Mouse (Mus musculus) hindbrain, embryonic 10.5 days (tissue): ENCODE data around the gene Gmpr. TPM values are rescaled to one million over a fixed set of nuclear protein-coding genes. Genes with fewer than 3 reads are reported as not detected.
A peak's percentile ranks its signal among the peaks of the same experiment; 100 is the strongest.

Experiments used
- DNase-seq: peaks from one replicate; pipeline ENCODE4 v3.0.0-alpha.2; 2017; ENCODE audit warnings: low spot score
- H3K27ac ChIP-seq: fragments of 300-500 bp; sonication (generic); 2 replicates; pipeline ENCODE4 v1.5.1; 2016; ENCODE audit warnings: mild to moderate bottlenecking, moderate library complexity
- H3K27me3 ChIP-seq: fragments of 300-500 bp; sonication (generic); 2 replicates; pipeline ENCODE4 v1.6.1; 2016; ENCODE audit warnings: mild to moderate bottlenecking; ENCODE audit not compliant: poor library complexity, insufficient read depth, severe bottlenecking
- H3K36me3 ChIP-seq: fragments of 300-500 bp; sonication (generic); 2 replicates; pipeline ENCODE4 v1.6.1; 2016; ENCODE audit warnings: mild to moderate bottlenecking, moderate library complexity
- H3K4me1 ChIP-seq: fragments of 300-500 bp; sonication (generic); replicated peaks from 2 replicates; pipeline ENCODE4 v1.6.1; 2016; ENCODE audit warnings: mild to moderate bottlenecking
- H3K4me3 ChIP-seq: fragments of 300-500 bp; sonication (generic); 2 replicates; pipeline ENCODE4 v1.5.1; 2016; ENCODE audit warnings: mild to moderate bottlenecking, moderate library complexity
- H3K9me3 ChIP-seq: fragments of 300-500 bp; sonication (generic); 2 replicates; pipeline ENCODE4 v1.6.1; 2016; ENCODE audit warnings: mild to moderate bottlenecking, moderate library complexity
- WGBS: fragments of 180-500 bp; shearing (Covaris S2); methylation state at CpG from one replicate; pipeline ENCODE4 v1.1.7; 2016; 5-methylcytosine and 5-hydroxymethylcytosine counted together
- polyA plus RNA-seq: library from polyadenylated mRNA; unstranded; fragments of >200 nt; fragmentation: Nextera tagmentation; extraction: Ambion mirVana; gene quantifications from 2 replicates; pipeline ENCODE4 v1.2.1, GENCODE M21; 2016

Gene Gmpr
- polyA plus RNA-seq, 1 experiment from 2014 or later, result 38.3 TPM

- Histone ChIP-seq H3K36me3 (no peaks in the 10 kb centered on the region), H3K27me3 (no peaks in the 10 kb centered on the region), H3K4me1 (peaks cover 46% of the 10 kb centered on the region), H3K4me3 (no peak overlapping the region), H3K9me3 (no peaks in the 10 kb centered on the region), H3K27ac (peak overlapping the region; percentile 77)
- WGBS, result 32% methylated on average over 6 of the region's 6 CpGs
- no peak for DNase-seq
Observed at GRCm38 (mm10) chr13:45530754-45531153, 23.5 kb downstream of the Gmpr start.

- no peak overlapping the region for H3K4me3 ChIP-seq
- no peaks in the 10 kb centered on the region for H3K27me3 ChIP-seq
- peaks cover 26% of the 10 kb centered on the region for H3K4me1 ChIP-seq
- 90% methylated on average over 9 of the region's 9 CpGs for WGBS
- no peak for DNase-seq
- no peak overlapping the region for H3K27ac ChIP-seq
- H3K36me3 ChIP-seq, result no peaks in the 10 kb centered on the region
- H3K9me3 ChIP-seq, result no peaks in the 10 kb centered on the region
Observed at GRCm38 (mm10) chr13:45535731-45536453, 28.6 kb downstream of the Gmpr start.

GRCm38 (mm10) chr13:45537110-45537509 is 29.9 kb downstream of the Gmpr start:
- peaks cover 16% of the 10 kb centered on the region for H3K4me1 ChIP-seq
- no peak for DNase-seq
- no peak overlapping the region for H3K27ac ChIP-seq
- H3K4me3 ChIP-seq, result no peak overlapping the region
- H3K27me3 ChIP-seq, result no peaks in the 10 kb centered on the region
- no peaks in the 10 kb centered on the region for H3K9me3 ChIP-seq
- no peaks in the 10 kb centered on the region for H3K36me3 ChIP-seq
- whole genome bisulfite sequencing, result 85% methylated on average over 9 of the region's 9 CpGs

GRCm38 (mm10) chr13:45538091-45538490 is 30.8 kb downstream of the Gmpr start:
- H3K9me3 ChIP-seq, result no peaks in the 10 kb centered on the region
- peaks cover 16% of the 10 kb centered on the region for H3K4me1 ChIP-seq
- DNase-seq, result no peak
- H3K27me3 ChIP-seq, result no peaks in the 10 kb centered on the region
- no peak overlapping the region for H3K27ac ChIP-seq
- H3K4me3 ChIP-seq, result no peak overlapping the region
- H3K36me3 ChIP-seq, result no peaks in the 10 kb centered on the region
- WGBS, result 86% methylated on average over 9 of the region's 9 CpGs

- DNase-seq, result peak; percentile 84
- no peaks in the 10 kb centered on the region for H3K9me3 ChIP-seq
- peak overlapping the region; percentile 50 for H3K4me3 ChIP-seq
- no peaks in the 10 kb centered on the region for H3K27me3 ChIP-seq
- H3K4me1 ChIP-seq, result peaks cover 16% of the 10 kb centered on the region
- WGBS, result 34% methylated on average over 10 of the region's 10 CpGs
- H3K36me3 ChIP-seq, result no peaks in the 10 kb centered on the region
- peak overlapping the region; percentile 80 for H3K27ac ChIP-seq
Observed at GRCm38 (mm10) chr13:45538532-45539204, 31.4 kb downstream of the Gmpr start.

- no peaks in the 10 kb centered on the region for H3K36me3 ChIP-seq
- H3K27me3 ChIP-seq, result no peaks in the 10 kb centered on the region
- peak overlapping the region; percentile 50 for H3K4me3 ChIP-seq
- peaks cover 16% of the 10 kb centered on the region for H3K4me1 ChIP-seq
- 6% methylated on average over 10 of the region's 10 CpGs for WGBS
- peak overlapping the region; percentile 80 for H3K27ac ChIP-seq
- H3K9me3 ChIP-seq, result no peaks in the 10 kb centered on the region
- DNase-seq, result peak; percentile 84
Observed at GRCm38 (mm10) chr13:45539205-45539568, 31.9 kb downstream of the Gmpr start.

- WGBS, result 85% methylated on average over 13 of the region's 13 CpGs
- H3K27ac ChIP-seq, result no peak overlapping the region
- DNase-seq, result no peak
- 0 out of 2 replicates have a peak, but pooled peaks cover 17% of the 10 kb centered on the region for H3K4me1 ChIP-seq
- H3K4me3 ChIP-seq, result no peak overlapping the region
- H3K27me3 ChIP-seq, result no peaks in the 10 kb centered on the region
- H3K36me3 ChIP-seq, result no peaks in the 10 kb centered on the region
- H3K9me3 ChIP-seq, result no peaks in the 10 kb centered on the region
Observed at GRCm38 (mm10) chr13:45545974-45546373, 38.7 kb downstream of the Gmpr start.

GRCm38 (mm10) chr13:45546946-45547345 is 39.7 kb downstream of the Gmpr start:
- no peak for DNase-seq
- Histone ChIP-seq H3K36me3 (no peaks in the 10 kb centered on the region), H3K9me3 (no peaks in the 10 kb centered on the region), H3K4me1 (0 out of 2 replicates have a peak, but pooled peaks cover 17% of the 10 kb centered on the region), H3K27me3 (no peaks in the 10 kb centered on the region), H3K27ac (no peak overlapping the region), H3K4me3 (no peak overlapping the region)
- WGBS, result 86% methylated on average over 4 of the region's 4 CpGs

- Histone ChIP-seq H3K27me3 (no peaks in the 10 kb centered on the region), H3K4me3 (no peak overlapping the region), H3K27ac (0 out of 2 replicates have a peak overlapping the region, but pooled peaks have one; percentile 40), H3K4me1 (peaks cover 21% of the 10 kb centered on the region; the same call in 1 of the 2 replicates), H3K9me3 (no peaks in the 10 kb centered on the region), H3K36me3 (no peaks in the 10 kb centered on the region)
- DNase-seq, result no peak
- 83% methylated on average over 5 of the region's 5 CpGs for WGBS
Observed at GRCm38 (mm10) chr13:45547549-45547948, 40.3 kb downstream of the Gmpr start.

- no peaks in the 10 kb centered on the region for H3K9me3 ChIP-seq
- 79% methylated on average over 7 of the region's 7 CpGs for WGBS
- H3K4me1 ChIP-seq, result peaks cover 24% of the 10 kb centered on the region
- H3K27ac ChIP-seq, result no peak overlapping the region; the same call in 1 of the 2 replicates
- no peaks in the 10 kb centered on the region for H3K36me3 ChIP-seq
- H3K4me3 ChIP-seq, result no peak overlapping the region
- no peaks in the 10 kb centered on the region for H3K27me3 ChIP-seq
- DNase-seq, result no peak
Observed at GRCm38 (mm10) chr13:45553674-45554073, 46.4 kb downstream of the Gmpr start.

GRCm38 (mm10) chr13:45558367-45558766 is 51.1 kb downstream of the Gmpr start:
- 68% methylated on average over 4 of the region's 4 CpGs for WGBS
- Histone ChIP-seq H3K27me3 (no peaks in the 10 kb centered on the region), H3K36me3 (no peaks in the 10 kb centered on the region), H3K27ac (no peak overlapping the region), H3K4me3 (no peak overlapping the region), H3K9me3 (no peaks in the 10 kb centered on the region), H3K4me1 (peaks cover 22% of the 10 kb centered on the region)
- DNase-seq, result no peak

GRCm38 (mm10) chr13:45559258-45559657 is 52.0 kb downstream of the Gmpr start:
- H3K27me3 ChIP-seq, result no peaks in the 10 kb centered on the region
- WGBS, result 90% methylated on average over 3 of the region's 3 CpGs
- H3K4me3 ChIP-seq, result no peak overlapping the region
- peaks cover 13% of the 10 kb centered on the region for H3K4me1 ChIP-seq
- H3K9me3 ChIP-seq, result no peaks in the 10 kb centered on the region
- H3K36me3 ChIP-seq, result no peaks in the 10 kb centered on the region
- no peak for DNase-seq
- no peak overlapping the region for H3K27ac ChIP-seq

- no peaks in the 10 kb centered on the region for H3K9me3 ChIP-seq
- no peak overlapping the region for H3K4me3 ChIP-seq
- H3K27me3 ChIP-seq, result no peaks in the 10 kb centered on the region
- WGBS, result 81% methylated on average over 7 of the region's 7 CpGs
- H3K4me1 ChIP-seq, result peaks cover 13% of the 10 kb centered on the region
- no peaks in the 10 kb centered on the region for H3K36me3 ChIP-seq
- H3K27ac ChIP-seq, result no peak overlapping the region
- peak; percentile 34 for DNase-seq
Observed at GRCm38 (mm10) chr13:45560543-45560942, 53.3 kb downstream of the Gmpr start.
